Mouse (Mus musculus): ENCODE data around the gene Gdf3.
A peak's percentile ranks its signal among the peaks of the same experiment; 100 is the strongest.
"Not testable (repeated sequence)": the region's sequence is repeated elsewhere in the genome, so short reads cannot be mapped to it uniquely, and the experiment has no call there.

Gdf3 gene

DNA sequence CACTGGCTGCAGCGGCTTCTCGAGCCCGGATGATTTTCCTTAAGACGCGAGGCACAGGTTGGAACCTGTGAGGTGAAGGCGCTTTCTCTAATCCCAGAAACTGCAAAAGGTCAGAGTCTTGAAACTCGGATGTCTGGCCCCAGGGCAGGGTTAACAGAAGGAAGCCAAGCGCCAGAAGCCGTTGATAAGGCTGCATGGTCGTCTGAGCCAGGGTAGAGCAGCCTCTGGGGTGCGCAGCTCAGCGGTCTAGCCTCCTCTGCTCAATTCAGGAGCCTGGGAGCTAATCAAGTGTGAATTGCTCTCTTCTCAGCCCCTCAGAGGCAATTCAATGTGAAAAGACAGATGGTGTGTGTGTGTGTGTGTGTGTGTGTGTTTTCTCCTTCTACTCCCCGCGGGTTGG, at the start of gene Gdf3:
TSS of gene Gdf3 (minus strand) at position 317 of the 400 bp plus-strand sequence.
- DNase-seq (ENCODE audit: low spot score) = no peak

GRCm38 (mm10) chr6:122659567-122659966, 49.7 kb upstream of the Gdf3 start:
- no peak for DNase-seq (ENCODE audit: low spot score)

GRCm38 (mm10) chr6:122657630-122658029, 47.7 kb upstream of the Gdf3 start:
- no peak for DNase-seq (ENCODE audit: low spot score)

DNA sequence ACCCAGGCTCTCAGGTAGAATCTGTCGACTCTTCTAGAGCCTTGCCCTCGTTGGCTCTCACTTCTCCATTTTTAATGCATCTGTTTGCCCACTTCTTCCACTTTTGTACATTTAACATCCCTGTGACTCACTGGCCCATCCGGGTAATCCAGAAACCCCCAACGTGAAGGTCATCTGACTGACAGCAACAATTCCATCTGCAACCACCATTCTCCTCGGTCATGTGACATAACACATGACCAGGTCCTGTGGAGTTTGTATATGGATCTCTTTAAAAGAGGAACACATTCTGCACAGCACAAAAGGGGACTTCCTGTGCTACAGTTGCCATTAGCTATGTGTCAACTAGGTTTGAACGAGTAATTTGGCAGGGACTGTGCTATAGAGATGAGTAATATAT, 44.4 kb upstream of the Gdf3 start:
- no peak for DNase-seq (ENCODE audit: low spot score)

GRCm38 (mm10) chr6:122650398-122650980, 40.6 kb upstream of the Gdf3 start:
- DNase-seq (ENCODE audit: low spot score) = no peak

- DNase-seq (ENCODE audit: low spot score) = no peak
Measured at GRCm38 (mm10) chr6:122649903-122650302, 40.0 kb upstream of the Gdf3 start.

- DNase-seq (ENCODE audit: low spot score) = not testable (repeated sequence)
Measured at GRCm38 (mm10) chr6:122644196-122644595, 34.3 kb upstream of the Gdf3 start.

DNA sequence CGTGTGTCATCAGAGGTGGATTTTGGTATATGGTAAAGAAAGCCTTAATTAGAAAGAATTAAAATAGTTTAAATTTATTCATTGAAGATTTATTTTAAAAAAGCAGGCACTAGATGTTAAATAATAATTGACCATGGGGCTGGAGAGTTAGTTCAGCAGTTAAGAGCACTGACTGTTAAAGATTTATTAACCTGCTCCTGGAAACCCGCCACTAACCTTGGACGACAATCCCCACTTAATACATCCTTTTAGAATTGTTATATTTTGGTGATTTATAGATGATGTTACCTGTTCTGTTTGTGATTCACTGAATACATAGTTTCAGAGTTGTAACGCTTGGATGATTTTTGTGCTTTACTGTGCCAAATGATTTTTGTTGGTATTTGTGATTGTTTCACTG, 27.7 kb upstream of the Gdf3 start:
- not testable (repeated sequence) for DNase-seq (ENCODE audit: low spot score)

- no peak for DNase-seq (ENCODE audit: low spot score)
Measured at GRCm38 (mm10) chr6:122636666-122637065, 26.8 kb upstream of the Gdf3 start.

GRCm38 (mm10) chr6:122635315-122635714, 25.4 kb upstream of the Gdf3 start:
- DNase-seq (ENCODE audit: low spot score) = no peak

DNA sequence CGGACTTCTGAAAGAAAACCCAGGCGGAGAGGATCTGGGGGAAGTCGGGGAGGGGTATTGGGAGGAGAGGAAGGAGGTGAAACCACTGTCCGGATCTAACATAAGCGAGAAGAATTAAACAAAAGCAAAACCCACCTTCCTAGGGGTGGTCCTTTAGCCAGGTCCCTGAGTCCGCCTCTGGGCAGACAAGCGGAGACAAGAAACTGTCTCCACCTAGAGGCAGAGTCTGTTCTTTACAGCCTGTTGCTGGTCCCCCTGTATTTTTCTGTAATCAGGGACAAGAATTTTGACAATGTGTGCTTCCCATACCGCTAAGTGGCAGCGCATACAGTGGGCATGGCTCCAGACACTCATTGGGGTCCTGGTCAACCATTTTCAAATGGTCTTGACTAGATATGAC, 23.5 kb upstream of the Gdf3 start:
- peak; percentile 14 for DNase-seq (ENCODE audit: low spot score)

DNA sequence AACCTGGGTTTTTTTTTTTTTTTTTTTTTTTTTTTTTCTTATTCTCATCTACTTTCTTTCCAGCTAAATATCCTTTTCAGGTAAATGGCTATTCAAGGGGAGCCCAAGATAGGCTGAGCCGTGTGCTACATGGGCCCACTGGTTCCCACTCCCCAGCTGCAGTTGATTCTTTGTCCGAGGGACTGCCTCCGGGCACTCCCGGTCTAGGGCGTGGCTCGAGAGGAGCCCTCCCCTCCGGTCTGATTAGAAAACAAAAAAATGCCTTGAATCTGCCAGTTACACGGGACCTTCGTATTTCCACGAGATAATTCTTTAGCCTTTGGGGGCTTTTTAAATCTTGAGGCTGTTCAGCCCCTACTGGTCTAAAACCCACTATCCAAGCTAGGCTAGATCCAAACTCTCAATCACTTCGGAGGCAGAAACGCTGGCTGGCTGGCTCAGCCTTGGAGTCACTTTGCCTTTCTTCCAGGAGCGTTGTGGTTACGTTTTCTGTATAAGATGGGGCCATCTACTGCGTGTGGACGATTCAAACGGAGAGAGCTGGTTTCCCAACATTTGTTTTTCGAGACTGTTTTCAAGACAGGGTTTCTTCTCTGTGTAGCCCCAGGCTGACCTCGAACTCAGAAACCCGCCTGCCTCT, 17.7 kb upstream of the Gdf3 start:
- DNase-seq (ENCODE audit: low spot score) = no peak

DNA sequence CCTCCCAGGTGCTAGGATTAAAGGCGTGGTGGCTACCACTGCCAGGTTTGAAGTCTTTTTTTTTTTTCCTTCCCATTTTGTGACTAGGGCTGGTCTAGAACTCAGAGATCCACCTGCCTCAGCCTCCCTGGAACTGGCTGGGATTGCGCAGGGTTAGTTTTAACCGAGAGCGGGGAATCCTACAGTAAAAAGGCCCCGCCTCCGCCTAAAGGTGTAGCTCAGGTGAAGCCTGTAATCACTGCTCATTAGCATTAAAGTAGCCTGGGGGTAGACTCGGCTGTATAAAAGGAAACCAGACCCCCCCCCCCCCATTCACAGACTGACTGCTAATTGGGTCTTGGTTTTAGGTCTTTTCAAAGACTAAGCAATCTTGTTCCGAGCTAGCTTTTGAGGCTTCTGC, 16.2 kb upstream of the Gdf3 start, which contains the start of gene Dppa3:
TSS of gene Dppa3 (plus strand) at position 301 of the 400 bp plus-strand sequence.
- no peak for DNase-seq (ENCODE audit: low spot score)

GRCm38 (mm10) chr6:122625156-122625555, 15.3 kb upstream of the Gdf3 start:
- DNase-seq (ENCODE audit: low spot score) = no peak

- DNase-seq (ENCODE audit: low spot score) = no peak
Measured at GRCm38 (mm10) chr6:122624480-122624879, 14.6 kb upstream of the Gdf3 start.

- DNase-seq (ENCODE audit: low spot score) = no peak
Measured at GRCm38 (mm10) chr6:122621066-122621465, 11.2 kb upstream of the Gdf3 start.

GRCm38 (mm10) chr6:122616022-122616421, 6.1 kb upstream of the Gdf3 start:
- DNase-seq (ENCODE audit: low spot score) = no peak

DNA sequence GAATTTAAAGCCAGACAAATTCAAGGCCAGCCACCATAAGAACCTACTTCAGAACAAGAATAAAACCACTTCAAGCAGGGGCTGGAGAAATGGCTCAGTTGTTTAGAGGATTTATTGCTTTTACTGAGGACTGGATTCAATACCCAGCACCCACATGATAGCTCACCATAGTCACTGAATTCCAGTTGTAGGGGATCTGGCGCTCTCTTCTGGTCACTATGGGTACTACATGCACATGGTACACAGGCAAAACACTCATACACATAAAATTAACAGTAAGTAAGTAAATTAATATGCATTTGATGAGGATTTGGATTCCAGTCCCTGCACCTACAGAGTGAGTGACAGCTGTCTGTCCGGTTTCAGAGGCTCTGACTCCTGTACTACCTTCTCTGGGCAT, 4.2 kb upstream of the Gdf3 start:
- DNase-seq (ENCODE audit: low spot score) = no peak

DNA sequence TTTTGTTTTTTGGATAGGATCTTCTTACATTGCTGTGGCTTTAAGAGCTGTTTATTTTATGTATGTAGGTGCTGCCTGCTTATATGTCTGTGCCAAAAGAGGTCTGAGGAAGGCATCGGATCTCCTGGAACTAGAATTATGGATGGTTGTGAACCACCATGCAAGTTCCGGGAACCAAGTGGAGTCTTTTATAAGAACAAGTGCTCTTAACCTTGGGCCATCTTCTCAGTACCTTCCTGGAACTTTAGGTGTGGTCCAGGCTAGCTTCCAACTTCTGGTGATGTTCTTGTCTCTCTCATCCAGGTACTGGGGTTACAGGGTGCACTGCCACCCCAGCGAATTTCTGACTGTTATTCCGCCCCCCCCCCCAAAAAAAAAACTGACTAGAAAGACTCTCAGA, 2.5 kb upstream of the Gdf3 start:
- DNase-seq (ENCODE audit: low spot score) = no peak

DNA sequence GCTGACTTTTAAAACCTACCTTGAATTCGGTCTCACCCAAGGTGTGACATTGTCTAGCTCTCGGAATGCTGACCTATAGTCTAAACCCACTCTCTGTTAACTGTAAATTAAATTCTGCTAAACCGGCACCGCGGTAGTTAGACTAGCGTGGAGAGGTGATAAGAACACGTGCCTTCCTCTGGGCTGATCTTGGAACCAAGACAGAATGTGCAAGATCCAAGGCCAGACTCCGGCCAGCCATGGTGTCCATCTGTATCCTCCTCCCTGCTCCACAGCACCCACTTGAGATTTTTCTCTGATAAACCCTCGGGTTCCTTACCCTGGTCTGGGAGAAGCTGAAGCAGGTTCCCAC, 534 bp downstream of the Gdf3 start:
- no peak for DNase-seq (ENCODE audit: low spot score)

DNA sequence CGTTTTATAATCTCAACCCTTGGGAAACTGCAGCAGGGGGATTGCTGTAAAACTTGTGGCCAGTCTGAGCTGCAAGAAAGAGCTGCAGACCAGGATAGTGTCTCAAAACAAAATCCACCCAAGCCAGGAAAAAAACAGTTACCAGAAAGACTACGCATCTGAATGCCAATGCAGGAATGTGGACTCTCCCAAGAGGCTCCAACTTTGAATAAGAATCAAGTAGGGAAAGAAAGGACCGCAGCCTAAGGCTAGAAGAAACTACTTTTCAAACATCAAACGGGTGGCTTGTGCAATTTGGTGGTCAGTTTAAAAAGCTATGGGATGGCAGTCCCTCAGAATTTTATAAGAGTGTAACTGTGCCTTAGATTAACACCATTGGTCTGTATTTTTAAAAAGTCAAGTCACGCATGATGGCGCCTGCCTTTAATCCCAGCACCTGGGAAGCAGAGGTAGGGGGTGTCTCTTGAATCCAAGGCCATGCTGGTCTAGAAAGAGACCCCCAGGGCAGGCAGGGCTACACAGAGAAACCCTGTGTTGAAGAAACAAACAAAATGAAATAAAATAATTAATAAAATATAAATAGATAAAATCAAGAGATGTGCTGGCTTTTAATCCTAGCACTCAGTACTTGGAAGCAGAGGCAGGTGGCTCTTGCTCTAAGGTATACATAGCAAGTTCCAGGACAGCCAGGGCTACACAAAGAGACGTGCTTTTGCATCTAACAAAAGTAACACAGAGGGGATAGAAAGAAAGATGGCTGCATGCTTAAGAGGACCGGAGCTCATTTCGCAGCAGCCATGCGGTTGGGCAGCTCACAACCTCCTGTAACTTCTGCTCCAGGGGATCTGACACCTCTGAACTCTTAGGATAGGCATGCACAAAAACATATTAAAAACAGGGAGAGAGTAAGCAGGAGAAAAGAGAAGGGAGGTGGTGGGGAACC, 1.2 kb downstream of the Gdf3 start:
- no peak for DNase-seq (ENCODE audit: low spot score)

DNA sequence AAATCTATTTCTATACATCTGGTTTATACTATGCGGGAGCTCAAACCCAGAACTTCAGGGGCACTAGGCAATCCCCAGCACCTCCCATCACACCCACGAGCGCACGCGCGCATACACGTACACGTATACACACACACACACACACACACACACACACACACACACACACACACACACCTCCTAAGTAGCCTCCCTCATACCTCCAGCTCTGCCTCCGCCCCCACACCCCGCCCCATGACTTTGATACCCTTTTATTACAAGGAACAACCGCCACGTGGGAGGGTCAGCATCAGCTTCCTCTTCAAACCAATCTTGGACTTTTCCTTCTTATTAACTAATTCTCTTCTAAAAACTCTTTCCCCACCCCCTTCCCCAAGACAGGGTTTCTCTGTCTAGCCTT, 2.2 kb downstream of the Gdf3 start:
- DNase-seq (ENCODE audit: low spot score) = no peak

- no peak for DNase-seq (ENCODE audit: low spot score)
Measured at GRCm38 (mm10) chr6:122606661-122607060, 3.2 kb downstream of the Gdf3 start.

Data from yolk sac, embryonic 10.5 days (tissue).